Mouse (Mus musculus) E14TG2a.4 (cell line): Measurements from ENCODE around the gene Nrxn3.

Source experiments
- H3K27me3 ChIP-seq: 2 replicates; pipeline ENCODE4 v1.6.1; 2014; ENCODE audit warnings: low read length, control low read depth; ENCODE audit not compliant: insufficient read depth
- H3K36me3 ChIP-seq: 2 replicates; pipeline ENCODE4 v1.6.1; 2014; ENCODE audit warnings: low read length, control low read depth; ENCODE audit not compliant: insufficient read depth
- H3K4me1 ChIP-seq: replicated peaks from 2 replicates; pipeline ENCODE4 v1.6.1; 2014; ENCODE audit warnings: low read depth, low read length, control low read depth
- H3K4me3 ChIP-seq: replicated peaks from 2 replicates; pipeline ENCODE4 v1.5.1; 2014; ENCODE audit warnings: mild to moderate bottlenecking, low read length
- H3K9me3 ChIP-seq: 2 replicates; pipeline ENCODE4 v1.6.1; 2014; ENCODE audit warnings: low read length, control low read depth
- CTCF ChIP-seq: conservative IDR thresholded peaks from 2 replicates; pipeline ENCODE4 v1.5.1; 2014; ENCODE audit warnings: low read length
- NANOG ChIP-seq: IDR thresholded peaks from 2 replicates; pipeline ENCODE4 v1.6.1; 2014; ENCODE audit warnings: borderline replicate concordance, low read length, mixed read lengths
- POU5F1 ChIP-seq: IDR thresholded peaks from 2 replicates; pipeline ENCODE4 v1.6.1; 2014; ENCODE audit warnings: low read length, borderline replicate concordance

Gene Nrxn3

GRCm38 (mm10) chr12:89179970-89180666 lies 457.4 kb downstream of the Nrxn3 start:
- Histone ChIP-seq H3K4me3 (no peak overlapping the region), H3K36me3 (no peaks in the 10 kb centered on the region), H3K27me3 (peaks cover 28% of the 10 kb centered on the region), H3K4me1 (peaks cover 23% of the 10 kb centered on the region), H3K9me3 (no peaks in the 10 kb centered on the region)
- TF ChIP-seq NANOG (no peak), POU5F1 (no peak), CTCF (no peak)

DNA sequence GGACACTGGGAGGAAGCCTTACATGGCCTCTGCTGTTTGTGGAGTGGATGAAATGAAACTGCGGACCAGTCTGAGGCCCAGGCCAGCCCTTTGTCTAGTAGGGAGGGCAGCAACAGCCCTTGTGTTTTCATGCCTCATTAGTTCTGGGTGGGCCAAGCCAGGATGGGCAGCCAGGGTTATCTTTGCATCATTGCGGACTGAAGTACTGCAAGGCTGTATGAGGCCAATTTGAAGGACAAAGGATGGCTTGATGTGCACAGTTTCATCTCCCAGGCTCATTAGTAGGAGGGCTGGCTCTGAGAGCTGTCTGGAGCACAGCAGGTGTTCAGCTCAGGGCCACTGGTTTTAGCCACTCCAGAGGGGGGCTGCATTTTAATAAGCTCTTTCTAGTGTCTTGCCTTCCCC lies 458.5 kb downstream of the Nrxn3 start:
- H3K4me1 ChIP-seq = peaks cover 23% of the 10 kb centered on the region

GRCm38 (mm10) chr12:89198764-89199525 lies 476.3 kb downstream of the Nrxn3 start:
- Histone ChIP-seq H3K27me3 (no peaks in the 10 kb centered on the region), H3K36me3 (no peaks in the 10 kb centered on the region), H3K9me3 (no peaks in the 10 kb centered on the region), H3K4me3 (no peak overlapping the region), H3K4me1 (no peaks in the 10 kb centered on the region)
- TF ChIP-seq NANOG (no peak), POU5F1 (no peak), CTCF (no peak)

More for the DNA sequence above, 458.5 kb downstream of the Nrxn3 start:
- peaks cover 30% of the 10 kb centered on the region for H3K27me3 ChIP-seq
- no peak overlapping the region for H3K4me3 ChIP-seq
- no peaks in the 10 kb centered on the region for H3K9me3 ChIP-seq
- TF ChIP-seq CTCF (no peak), NANOG (peak; percentile 95)
- no peaks in the 10 kb centered on the region for H3K36me3 ChIP-seq

DNA sequence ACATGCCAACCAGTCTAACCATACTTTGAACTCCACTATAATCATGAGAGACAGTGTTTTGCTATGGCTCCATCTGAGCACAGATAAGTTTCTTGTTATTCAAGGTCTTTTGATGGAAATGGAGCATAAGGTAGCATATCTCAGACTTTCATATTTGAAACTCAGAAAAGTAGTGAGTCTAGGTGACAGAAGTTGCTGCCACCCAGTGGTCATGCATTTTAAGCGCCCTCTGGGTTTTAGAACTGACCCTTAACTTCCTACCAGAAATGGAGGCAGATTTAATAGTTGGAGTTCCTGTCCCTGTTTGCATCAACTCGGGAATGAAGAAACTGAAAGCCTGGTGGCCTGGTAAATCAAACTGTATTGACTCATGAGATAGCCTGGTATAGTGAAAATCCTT lies 488.9 kb downstream of the Nrxn3 start:
- Histone ChIP-seq H3K36me3 (no peaks in the 10 kb centered on the region), H3K4me1 (no peaks in the 10 kb centered on the region), H3K9me3 (no peaks in the 10 kb centered on the region), H3K27me3 (no peaks in the 10 kb centered on the region), H3K4me3 (no peak overlapping the region)
- TF ChIP-seq NANOG (no peak), CTCF (no peak), POU5F1 (no peak)

GRCm38 (mm10) chr12:89239826-89240225 lies 517.1 kb downstream of the Nrxn3 start:
- Histone ChIP-seq H3K9me3 (no peaks in the 10 kb centered on the region), H3K4me1 (no peaks in the 10 kb centered on the region), H3K4me3 (no peak overlapping the region), H3K27me3 (no peaks in the 10 kb centered on the region), H3K36me3 (no peaks in the 10 kb centered on the region)
- no peak for TF ChIP-seq POU5F1
- TF ChIP-seq CTCF = no peak
- TF ChIP-seq NANOG = no peak

DNA sequence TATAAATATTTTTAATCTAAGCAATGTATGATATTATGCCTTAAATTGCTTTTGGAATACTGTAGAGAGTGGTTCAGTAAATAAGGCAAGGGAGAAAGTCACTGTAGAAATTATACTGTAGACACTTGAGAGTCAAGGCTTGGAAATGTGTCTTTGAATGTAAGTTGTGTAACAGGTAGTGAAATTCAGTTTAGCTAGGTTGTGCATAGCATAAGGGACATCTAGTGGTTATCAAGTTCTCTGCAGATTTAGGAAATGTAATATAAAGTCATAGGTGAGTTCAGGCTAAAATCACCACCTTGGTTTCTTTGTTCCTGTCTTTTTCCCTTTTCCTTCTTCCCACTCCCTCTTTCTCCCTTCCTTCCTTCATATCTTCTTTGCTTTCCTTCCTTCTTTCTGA lies 518.9 kb downstream of the Nrxn3 start:
- no peaks in the 10 kb centered on the region for H3K27me3 ChIP-seq
- no peak overlapping the region for H3K4me3 ChIP-seq
- no peaks in the 10 kb centered on the region for H3K4me1 ChIP-seq
- H3K9me3 ChIP-seq = no peaks in the 10 kb centered on the region
- no peaks in the 10 kb centered on the region for H3K36me3 ChIP-seq
- no peak for TF ChIP-seq NANOG
- TF ChIP-seq POU5F1 = no peak
- no peak for TF ChIP-seq CTCF

DNA sequence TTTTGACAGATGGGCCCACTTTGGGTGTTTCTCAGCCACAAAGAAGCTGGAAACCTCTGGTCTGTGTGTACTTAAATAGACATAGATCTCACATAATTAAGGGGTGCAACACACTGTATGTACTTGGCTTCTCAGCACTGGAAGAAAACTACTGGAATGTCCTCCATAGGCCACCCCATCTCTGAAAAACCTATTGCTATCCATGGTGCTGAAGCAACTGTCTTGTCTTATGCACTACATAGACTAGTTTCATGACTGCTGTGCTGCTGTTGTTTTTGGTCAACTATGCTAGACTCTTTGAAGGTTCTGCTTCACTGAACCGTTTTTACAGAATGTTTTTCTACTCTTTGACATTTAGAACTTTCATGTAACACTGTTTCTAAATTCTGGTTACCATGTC lies 519.8 kb downstream of the Nrxn3 start:
- H3K36me3 ChIP-seq = no peaks in the 10 kb centered on the region
- no peaks in the 10 kb centered on the region for H3K4me1 ChIP-seq
- H3K27me3 ChIP-seq = no peaks in the 10 kb centered on the region
- no peaks in the 10 kb centered on the region for H3K9me3 ChIP-seq
- no peak for TF ChIP-seq POU5F1
- TF ChIP-seq CTCF = no peak
- TF ChIP-seq NANOG = no peak
- no peak overlapping the region for H3K4me3 ChIP-seq

GRCm38 (mm10) chr12:89255275-89255892 lies 532.7 kb downstream of the Nrxn3 start:
- TF ChIP-seq CTCF (no peak), NANOG (no peak)

More at GRCm38 (mm10) chr12:89255275-89255892, 532.7 kb downstream of the Nrxn3 start:
- Histone ChIP-seq H3K36me3 (no peaks in the 10 kb centered on the region), H3K4me3 (no peak overlapping the region), H3K4me1 (no peaks in the 10 kb centered on the region), H3K9me3 (no peaks in the 10 kb centered on the region), H3K27me3 (peaks cover 16% of the 10 kb centered on the region)
